In genomic region chr17:35635699-35636111, GRCm38 (mm10) we compare ENCODE assay signal across 9 mouse cellular contexts. TPM values are rescaled to one million over a fixed set of nuclear protein-coding genes. Genes with fewer than 3 reads are reported as not detected.
A peak's percentile ranks its signal among the peaks of the same experiment; 100 is the strongest.
DNase-seq lines count a peak whose midpoint lies in the region; ATAC-seq and TF ChIP-seq lines count a peak whose summit lies in the region.
"Had no signal": no experiment of that assay in that cellular context is flagged by ENCODE, and none has a peak within 500 bp of the region (broad histone marks: within the 10 kb centered on the region; RNA-seq: fewer than 3 reads in every experiment).

No protein-coding gene starts in this region.

- H3K9me3 ChIP-seq in embryonic facial prominence, embryonic 12.5 days, result no peaks in the 10 kb centered on the region
- H3K9me3 ChIP-seq in kidney, embryonic 14.5 days (ENCODE audit: control insufficient read depth, low read length), result no peaks in the 10 kb centered on the region
- H3K9me3 ChIP-seq in limb, embryonic 15.5 days, result no peaks in the 10 kb centered on the region
- no peaks in the 10 kb centered on the region for H3K9me3 ChIP-seq in stomach, postnatal 0 days (ENCODE audit: control insufficient read depth, low read length)

- WGBS in embryonic facial prominence, embryonic 12.5 days, result 2% methylated on average over 15 of the region's 15 CpGs
- 1% methylated on average over 15 of the region's 15 CpGs for WGBS in kidney, embryonic 14.5 days
- WGBS in limb, embryonic 15.5 days, result under 1% methylated on average over 15 of the region's 15 CpGs
- WGBS in stomach, postnatal 0 days, result 2% methylated on average over 15 of the region's 15 CpGs

- no peak overlapping the region for H3K27ac ChIP-seq in embryonic facial prominence, embryonic 12.5 days
- no peak overlapping the region for H3K27ac ChIP-seq in kidney, embryonic 14.5 days (ENCODE audit: low read depth, low read length)
- peak overlapping the region; percentile 63 for H3K27ac ChIP-seq in limb, embryonic 15.5 days
- H3K27ac ChIP-seq in stomach, postnatal 0 days (replicated peaks), result no peak overlapping the region

- TF ChIP-seq CTCF in stomach, postnatal 0 days (IDR thresholded peaks at IDR 0.05; ENCODE audit: low read depth), result peak; percentile 89

- no peak for TF ChIP-seq EP300 in stomach, postnatal 0 days (optimal IDR thresholded peaks at IDR 0.05)

- H3K4me1 ChIP-seq in embryonic facial prominence, embryonic 12.5 days, result peaks cover 5% of the 10 kb centered on the region; the same call in 1 of the 2 replicates
- H3K4me1 ChIP-seq in kidney, embryonic 14.5 days (ENCODE audit: control insufficient read depth, insufficient read depth, low read length), result no peaks in the 10 kb centered on the region
- peaks cover 17% of the 10 kb centered on the region for H3K4me1 ChIP-seq in limb, embryonic 15.5 days
- no peaks in the 10 kb centered on the region for H3K4me1 ChIP-seq in stomach, postnatal 0 days (replicated peaks; ENCODE audit: control insufficient read depth, insufficient read depth)

- peak overlapping the region; percentile 38; the same call in 1 of the 2 replicates for H3K9ac ChIP-seq in embryonic facial prominence, embryonic 12.5 days
- peak overlapping the region; percentile 37; the same call in 1 of the 2 replicates for H3K9ac ChIP-seq in kidney, embryonic 14.5 days (ENCODE audit: low read depth, low read length)
- no peak overlapping the region for H3K9ac ChIP-seq in limb, embryonic 15.5 days
- H3K9ac ChIP-seq in stomach, postnatal 0 days (ENCODE audit: low read length), result peak overlapping the region; percentile 36; the same call in 1 of the 2 replicates

- H3K27me3 ChIP-seq in embryonic facial prominence, embryonic 12.5 days, result peaks cover 8% of the 10 kb centered on the region; the same call in 1 of the 2 replicates
- no peaks in the 10 kb centered on the region for H3K27me3 ChIP-seq in kidney, embryonic 14.5 days (ENCODE audit: control insufficient read depth, insufficient read depth, low read length)
- no peaks in the 10 kb centered on the region for H3K27me3 ChIP-seq in limb, embryonic 15.5 days
- H3K27me3 ChIP-seq in stomach, postnatal 0 days (ENCODE audit: control insufficient read depth, insufficient read depth, low read length), result no peaks in the 10 kb centered on the region

- peak overlapping the region; percentile 36 for H3K4me3 ChIP-seq in embryonic facial prominence, embryonic 12.5 days
- H3K4me3 ChIP-seq in kidney, embryonic 14.5 days (ENCODE audit: low read length), result peak overlapping the region; percentile 37
- peak overlapping the region; percentile 45 for H3K4me3 ChIP-seq in limb, embryonic 15.5 days
- peak overlapping the region; percentile 29 for H3K4me3 ChIP-seq in stomach, postnatal 0 days (ENCODE audit: low read depth, low read length)

- peak; percentile 72 to 75 for DNase-seq in B cell, adult 2 months
- DNase-seq in adrenal gland, postnatal 25 days, result peak; percentile 51
- peak; percentile 43 to 66 for DNase-seq in heart, adult 9 months (ENCODE audit: low spot score in 2 of 2)
- DNase-seq in stomach, postnatal 0 days (ENCODE audit: low spot score), result peak; percentile 78

- no peaks in the 10 kb centered on the region for H3K36me3 ChIP-seq in embryonic facial prominence, embryonic 12.5 days
- no peaks in the 10 kb centered on the region for H3K36me3 ChIP-seq in kidney, embryonic 14.5 days (ENCODE audit: control insufficient read depth, insufficient read depth, low read length)
- H3K36me3 ChIP-seq in limb, embryonic 15.5 days, result no peaks in the 10 kb centered on the region
- H3K36me3 ChIP-seq in stomach, postnatal 0 days (ENCODE audit: control insufficient read depth, insufficient read depth, low read length), result no peaks in the 10 kb centered on the region

- ATAC-seq in embryonic facial prominence, embryonic 12.5 days (ENCODE audit: insufficient number of reproducible peaks, insufficient read depth, low FRiP score, low TSS enrichment), result no peak
- ATAC-seq in kidney, embryonic 14.5 days (ENCODE audit: low FRiP score, low TSS enrichment), result peak; percentile 58
- no peak for ATAC-seq in limb, embryonic 15.5 days (ENCODE audit: insufficient number of reproducible peaks, low FRiP score, low TSS enrichment, low read depth)
- peak; percentile 65 for ATAC-seq in monocyte, adult 5-6 weeks (replicated peaks; ENCODE audit: insufficient number of reproducible peaks, low FRiP score, low TSS enrichment, poor library complexity, severe bottlenecking)
- peak; percentile 24 for ATAC-seq in stomach, postnatal 0 days (ENCODE audit: low FRiP score, low TSS enrichment)

- peak overlapping the region; percentile 63 for H3K4me2 ChIP-seq in embryonic facial prominence, embryonic 12.5 days (replicated peaks)
- peak overlapping the region; percentile 58 for H3K4me2 ChIP-seq in kidney, embryonic 14.5 days (replicated peaks; ENCODE audit: low read depth, low read length)
- peak overlapping the region; percentile 68 for H3K4me2 ChIP-seq in limb, embryonic 15.5 days
- peak overlapping the region; percentile 60 for H3K4me2 ChIP-seq in stomach, postnatal 0 days (replicated peaks; ENCODE audit: low read depth)

RNA-seq across cellular contexts. Expression of gene Mucl3, which starts 7.8 kb away (rescaled TPM):
- total RNA-seq in adrenal gland, postnatal 25 days (2021), result not detected in 2 replicates
- 0.08 and 0.11 TPM in 2 replicates for polyA plus RNA-seq in embryonic facial prominence, embryonic 12.5 days (2016; fragmentation: Nextera tagmentation; extraction: Ambion mirVana)
- polyA plus RNA-seq in kidney, embryonic 14.5 days (2014; fragmentation: Nextera tagmentation; extraction: Ambion mirVana), result 0.15 and 0.24 TPM in 2 replicates
- polyA plus RNA-seq in limb, embryonic 15.5 days (2015; fragmentation: Nextera tagmentation; extraction: Ambion mirVana), result 0.09 and 0.10 TPM in 2 replicates
- not detected in 3 replicates for total RNA-seq in monocyte, adult 5-6 weeks (2017)
- 768 and 930 TPM in 2 replicates for polyA plus RNA-seq in stomach, postnatal 0 days (2015; fragmentation: Nextera tagmentation; extraction: Ambion mirVana)

RNA-seq across cellular contexts. Expression of gene Gm9573, which starts 9.3 kb away (rescaled TPM):
- not detected in 2 replicates for total RNA-seq in adrenal gland, postnatal 25 days (2021)
- polyA plus RNA-seq in embryonic facial prominence, embryonic 12.5 days (2016; fragmentation: Nextera tagmentation; extraction: Ambion mirVana), result not detected in 2 replicates
- polyA plus RNA-seq in kidney, embryonic 14.5 days (2014; fragmentation: Nextera tagmentation; extraction: Ambion mirVana), result not detected in 2 replicates
- 0.14 and 0.33 TPM in 2 replicates for polyA plus RNA-seq in limb, embryonic 15.5 days (2015; fragmentation: Nextera tagmentation; extraction: Ambion mirVana)
- not detected in 3 replicates for total RNA-seq in monocyte, adult 5-6 weeks (2017)
- polyA plus RNA-seq in stomach, postnatal 0 days (2015; fragmentation: Nextera tagmentation; extraction: Ambion mirVana), result 2.6 and 3.9 TPM in 2 replicates
- polyA plus RNA-seq: large intestine, adult 2 months had no signal

RNA-seq across cellular contexts. Expression of gene Vars2, which starts 31.7 kb away (rescaled TPM):
- 41.5 and 65.4 TPM in 2 replicates for total RNA-seq in adrenal gland, postnatal 25 days (2021)
- polyA plus RNA-seq in embryonic facial prominence, embryonic 12.5 days (2016; fragmentation: Nextera tagmentation; extraction: Ambion mirVana), result 18.5 and 23.6 TPM in 2 replicates
- polyA plus RNA-seq in kidney, embryonic 14.5 days (2014; fragmentation: Nextera tagmentation; extraction: Ambion mirVana), result 9.5 and 16.8 TPM in 2 replicates
- 14.3 and 14.4 TPM in 2 replicates for polyA plus RNA-seq in limb, embryonic 15.5 days (2015; fragmentation: Nextera tagmentation; extraction: Ambion mirVana)
- 7.4 to 13.8 TPM (median 11.3 TPM) in 3 replicates for total RNA-seq in monocyte, adult 5-6 weeks (2017)
- polyA plus RNA-seq in stomach, postnatal 0 days (2015; fragmentation: Nextera tagmentation; extraction: Ambion mirVana), result 10.3 and 10.6 TPM in 2 replicates

RNA-seq across cellular contexts. Expression of gene Sfta2, which starts 34.4 kb away (rescaled TPM):
- not detected in 2 replicates for total RNA-seq in adrenal gland, postnatal 25 days (2021)
- polyA plus RNA-seq in embryonic facial prominence, embryonic 12.5 days (2016; fragmentation: Nextera tagmentation; extraction: Ambion mirVana), result not detected in 2 replicates
- 3.3 and 4.2 TPM in 2 replicates for polyA plus RNA-seq in kidney, embryonic 14.5 days (2014; fragmentation: Nextera tagmentation; extraction: Ambion mirVana)
- polyA plus RNA-seq in limb, embryonic 15.5 days (2015; fragmentation: Nextera tagmentation; extraction: Ambion mirVana), result not detected in 2 replicates
- total RNA-seq in monocyte, adult 5-6 weeks (2017), result not detected in 3 replicates
- polyA plus RNA-seq in stomach, postnatal 0 days (2015; fragmentation: Nextera tagmentation; extraction: Ambion mirVana), result 7.6 and 8.6 TPM in 2 replicates
- polyA plus RNA-seq: large intestine, adult 2 months had no signal

RNA-seq across cellular contexts. Expression of gene Gtf2h4, which starts 37.8 kb away (rescaled TPM):
- 22.4 and 26.9 TPM in 2 replicates for total RNA-seq in adrenal gland, postnatal 25 days (2021)
- 48.6 and 51.5 TPM in 2 replicates for polyA plus RNA-seq in embryonic facial prominence, embryonic 12.5 days (2016; fragmentation: Nextera tagmentation; extraction: Ambion mirVana)
- polyA plus RNA-seq in kidney, embryonic 14.5 days (2014; fragmentation: Nextera tagmentation; extraction: Ambion mirVana), result 50.7 and 56.7 TPM in 2 replicates
- polyA plus RNA-seq in limb, embryonic 15.5 days (2015; fragmentation: Nextera tagmentation; extraction: Ambion mirVana), result 36.2 and 42.2 TPM in 2 replicates
- 10.9 to 22.5 TPM (median 13.5 TPM) in 3 replicates for total RNA-seq in monocyte, adult 5-6 weeks (2017)
- 20.7 and 20.8 TPM in 2 replicates for polyA plus RNA-seq in stomach, postnatal 0 days (2015; fragmentation: Nextera tagmentation; extraction: Ambion mirVana)

Comparison
In these comparisons a context has a peak if more than half of its experiments do, and no peak if none do; other contexts are left out.
1. ATAC-seq: peak in kidney, embryonic 14.5 days (single experiment), monocyte, adult 5-6 weeks (single experiment) and stomach, postnatal 0 days (single experiment); none in embryonic facial prominence, embryonic 12.5 days (single experiment) and limb, embryonic 15.5 days (single experiment).
2. RNA of gene Mucl3, which starts 7.8 kb away (polyA plus RNA-seq): 768 to 930 TPM in stomach, postnatal 0 days; 0.15 to 0.24 TPM in kidney, embryonic 14.5 days, 0.09 to 0.10 TPM in limb, embryonic 15.5 days and 0.08 to 0.11 TPM in embryonic facial prominence, embryonic 12.5 days; every median in the first group is over 100 times any median in the second.
3. Peak in every context shown above with its lines, with median percentiles within 50 percentile points of each other: DNase-seq, H3K4me2 ChIP-seq and H3K4me3 ChIP-seq.